Mouse (Mus musculus): ENCODE measurements around the gene Gm1979. TPM values are rescaled to one million over a fixed set of nuclear protein-coding genes. Genes with fewer than 3 reads are reported as not detected.
"Not testable (repeated sequence)": the region's sequence is repeated elsewhere in the genome, so short reads cannot be mapped to it uniquely, and the experiment has no call there.

Gm1979 gene
- polyA plus RNA-seq, 1 experiment from 2014 or later: not detected

DNA sequence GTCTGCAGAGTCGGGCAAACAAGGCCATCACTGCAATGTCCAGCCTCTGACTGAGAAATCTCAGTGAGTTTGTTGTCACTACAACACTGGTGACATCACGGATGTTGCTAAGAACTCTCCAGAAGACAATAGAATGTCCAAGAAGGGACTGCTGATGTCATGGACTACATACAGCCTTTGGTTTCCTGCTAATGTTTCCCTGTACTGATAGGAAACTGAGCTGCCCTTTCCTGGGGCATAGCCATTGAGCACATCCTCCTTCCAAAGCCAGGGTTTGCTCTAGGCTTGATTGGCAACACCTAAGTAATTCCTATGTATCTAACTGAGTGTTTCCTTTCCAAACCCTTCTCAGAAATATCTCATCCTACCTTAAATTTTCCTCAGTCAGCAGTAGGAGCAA, 50.3 kb downstream of the Gm1979 start, which contains the start of gene Gm21671:
Gene Gm21671 (minus strand): TSS at position 101 of the 400 bp plus-strand sequence.
- not testable (repeated sequence) for H3K4me2 ChIP-seq; H3K36me3 ChIP-seq (ENCODE audit: control insufficient read depth, insufficient read depth, low read length); H3K9me3 ChIP-seq (ENCODE audit: control insufficient read depth, low read length); H3K4me3 ChIP-seq (ENCODE audit: low read depth, low read length); H3K9ac ChIP-seq (ENCODE audit: low read depth, low read length); H3K4me1 ChIP-seq (replicated peaks; ENCODE audit: control insufficient read depth, insufficient read depth, low read length); H3K27me3 ChIP-seq (replicated peaks; ENCODE audit: control insufficient read depth, insufficient read depth, low read length); ATAC-seq (replicated peaks; ENCODE audit: low FRiP score); H3K27ac ChIP-seq (ENCODE audit: low read depth, low read length); DNase-seq (ENCODE audit: low spot score)
- 67% methylated on average over 2 of the region's 2 CpGs for WGBS

Other genes with a start within 250 kb of the Gm1979 start
- gene Actr3b, start 244.8 kb downstream of the Gm1979 start, polyA plus RNA-seq (2014; fragmentation: Nextera tagmentation; extraction: Ambion mirVana): 2.3 and 2.4 TPM in 2 replicates
- not detected in 2 replicates for gene Gm21663, start 62.4 kb downstream of the Gm1979 start, polyA plus RNA-seq (2014; fragmentation: Nextera tagmentation; extraction: Ambion mirVana)
- gene Gm21671, start 50.4 kb downstream of the Gm1979 start, polyA plus RNA-seq (2014; fragmentation: Nextera tagmentation; extraction: Ambion mirVana): not detected in 2 replicates
- 0.17 TPM in 1 of 2 replicates, not detected in the other for gene Gm21680, start 32.1 kb downstream of the Gm1979 start, polyA plus RNA-seq (2014; fragmentation: Nextera tagmentation; extraction: Ambion mirVana)
- 0.07 TPM in 1 of 2 replicates, not detected in the other for gene Gm21698, start 16.1 kb downstream of the Gm1979 start, polyA plus RNA-seq (2014; fragmentation: Nextera tagmentation; extraction: Ambion mirVana)
- not detected in 2 replicates for gene Gm5862, start 18.1 kb upstream of the Gm1979 start, polyA plus RNA-seq (2014; fragmentation: Nextera tagmentation; extraction: Ambion mirVana)
- gene Speer4a, start 34.8 kb upstream of the Gm1979 start, polyA plus RNA-seq (2014; fragmentation: Nextera tagmentation; extraction: Ambion mirVana): 0.11 TPM in 1 of 2 replicates, not detected in the other
- not detected in 2 replicates for gene Gm7347, start 53.8 kb upstream of the Gm1979 start, polyA plus RNA-seq (2014; fragmentation: Nextera tagmentation; extraction: Ambion mirVana)
- not detected in 2 replicates for gene Gm10471, start 84.5 kb upstream of the Gm1979 start, polyA plus RNA-seq (2014; fragmentation: Nextera tagmentation; extraction: Ambion mirVana)
- 0.07 TPM in 1 of 2 replicates, not detected in the other for gene 5031410I06Rik, start 100.6 kb upstream of the Gm1979 start, polyA plus RNA-seq (2014; fragmentation: Nextera tagmentation; extraction: Ambion mirVana)
- gene Gm10220, start 116.6 kb upstream of the Gm1979 start, polyA plus RNA-seq (2014; fragmentation: Nextera tagmentation; extraction: Ambion mirVana): not detected in 2 replicates